Mouse (Mus musculus): ENCODE measurements around the gene Mpzl1. TPM values are rescaled to one million over a fixed set of nuclear protein-coding genes. Genes with fewer than 3 reads are reported as not detected.

Mpzl1 gene
- total RNA-seq, 1 experiment = 60.1 TPM

- TF ChIP-seq MAFK (IDR thresholded peaks at IDR 0.05; ENCODE audit: insufficient read depth, low read depth, low read length) (no peak), HCFC1 (IDR thresholded peaks at IDR 0.05; ENCODE audit: borderline replicate concordance, insufficient read depth, low read length) (no peak), ZC3H11A (IDR thresholded peaks at IDR 0.05; ENCODE audit: borderline replicate concordance, low read depth, low read length) (no peak), ZNF384 (IDR thresholded peaks at IDR 0.05; ENCODE audit: low read depth, low read length) (no peak), CHD2 (IDR thresholded peaks at IDR 0.05; ENCODE audit: low read depth, low read length) (no peak)
- Histone ChIP-seq H3K4me1 (ENCODE audit: control insufficient read depth in 2 of 2, insufficient read depth in 2 of 2, low read length in 2 of 2, poor library complexity in 1 of 2) (peaks cover 3 to 13% of the 10 kb centered on the region in 2 experiments), H3K4me3 (ENCODE audit: insufficient read depth in 1 of 2, low read depth in 1 of 2, low read length in 2 of 2, poor library complexity in 1 of 2, severe bottlenecking in 1 of 2) (peak overlapping the region; percentile 90 to 95), H3K9me3 (ENCODE audit: control insufficient read depth, insufficient read depth, low read depth, low read length) (no peaks in the 10 kb centered on the region), H3K9ac (ENCODE audit: insufficient read depth, low read depth, low read length, poor library complexity, severe bottlenecking) (no peak overlapping the region), H3K36me3 (ENCODE audit: control insufficient read depth, insufficient read depth, low read length, poor library complexity, severe bottlenecking) (no peaks in the 10 kb centered on the region), H3K27ac (ENCODE audit: insufficient read depth, low read depth, low read length, poor library complexity, severe bottlenecking) (no peak overlapping the region)
- in situ Hi-C loops (cut with MboI; ENCODE audit: low sequenced_read_pairs in 2 of 2, unreplicated experiment in 2 of 2) = no loop called here
- DNase-seq (ENCODE audit: low read depth, low spot score) = no peak
Measured at GRCm38 (mm10) chr1:165633345-165633744, 993 bp downstream of the Mpzl1 start.

- TF ChIP-seq ZC3H11A (IDR thresholded peaks at IDR 0.05; ENCODE audit: borderline replicate concordance, low read depth, low read length) = no peak
- TF ChIP-seq MAFK (IDR thresholded peaks at IDR 0.05; ENCODE audit: insufficient read depth, low read depth, low read length) = no peak
- TF ChIP-seq CHD2 (IDR thresholded peaks at IDR 0.05; ENCODE audit: low read depth, low read length) = no peak
- TF ChIP-seq HCFC1 (IDR thresholded peaks at IDR 0.05; ENCODE audit: borderline replicate concordance, insufficient read depth, low read length) = no peak
- no peak for TF ChIP-seq ZNF384 (IDR thresholded peaks at IDR 0.05; ENCODE audit: low read depth, low read length)
- Histone ChIP-seq H3K4me1 (ENCODE audit: control insufficient read depth in 2 of 2, insufficient read depth in 2 of 2, low read length in 2 of 2, poor library complexity in 1 of 2) (peaks cover 3 to 10% of the 10 kb centered on the region in 2 experiments), H3K4me3 (ENCODE audit: insufficient read depth in 1 of 2, low read depth in 1 of 2, low read length in 2 of 2, poor library complexity in 1 of 2, severe bottlenecking in 1 of 2) (no peak overlapping the region), H3K36me3 (ENCODE audit: control insufficient read depth, insufficient read depth, low read length, poor library complexity, severe bottlenecking) (no peaks in the 10 kb centered on the region), H3K9ac (ENCODE audit: insufficient read depth, low read depth, low read length, poor library complexity, severe bottlenecking) (no peak overlapping the region), H3K9me3 (ENCODE audit: control insufficient read depth, insufficient read depth, low read depth, low read length) (no peaks in the 10 kb centered on the region), H3K27ac (ENCODE audit: insufficient read depth, low read depth, low read length, poor library complexity, severe bottlenecking) (no peak overlapping the region)
- in situ Hi-C loops (cut with MboI; ENCODE audit: low sequenced_read_pairs in 2 of 2, unreplicated experiment in 2 of 2) = no loop called here
- no peak for DNase-seq (ENCODE audit: low read depth, low spot score)
Measured at GRCm38 (mm10) chr1:165631136-165631535, 3.2 kb downstream of the Mpzl1 start.

GRCm38 (mm10) chr1:165629975-165630374 is 4.4 kb downstream of the Mpzl1 start:
- Histone ChIP-seq H3K4me1 (ENCODE audit: control insufficient read depth in 2 of 2, insufficient read depth in 2 of 2, low read length in 2 of 2, poor library complexity in 1 of 2) (peaks cover 3 to 8% of the 10 kb centered on the region in 2 experiments), H3K9ac (ENCODE audit: insufficient read depth, low read depth, low read length, poor library complexity, severe bottlenecking) (peak overlapping the region; percentile 54), H3K27ac (ENCODE audit: insufficient read depth, low read depth, low read length, poor library complexity, severe bottlenecking) (no peak overlapping the region), H3K36me3 (ENCODE audit: control insufficient read depth, insufficient read depth, low read length, poor library complexity, severe bottlenecking) (no peaks in the 10 kb centered on the region), H3K4me3 (ENCODE audit: insufficient read depth in 1 of 2, low read depth in 1 of 2, low read length in 2 of 2, poor library complexity in 1 of 2, severe bottlenecking in 1 of 2) (0 out of 4 replicates have a peak overlapping the region, but pooled peaks have one; percentile 11 to 18), H3K9me3 (ENCODE audit: control insufficient read depth, insufficient read depth, low read depth, low read length) (no peaks in the 10 kb centered on the region)
- TF ChIP-seq ZNF384 (IDR thresholded peaks at IDR 0.05; ENCODE audit: low read depth, low read length) (no peak), CHD2 (IDR thresholded peaks at IDR 0.05; ENCODE audit: low read depth, low read length) (no peak), HCFC1 (IDR thresholded peaks at IDR 0.05; ENCODE audit: borderline replicate concordance, insufficient read depth, low read length) (no peak), ZC3H11A (IDR thresholded peaks at IDR 0.05; ENCODE audit: borderline replicate concordance, low read depth, low read length) (no peak), MAFK (IDR thresholded peaks at IDR 0.05; ENCODE audit: insufficient read depth, low read depth, low read length) (no peak)
- no peak for DNase-seq (ENCODE audit: low read depth, low spot score)
- in situ Hi-C loops (cut with MboI; ENCODE audit: low sequenced_read_pairs in 2 of 2, unreplicated experiment in 2 of 2) = no loop called here

- in situ Hi-C loops (cut with MboI; ENCODE audit: low sequenced_read_pairs in 2 of 2, unreplicated experiment in 2 of 2) = no loop called here
- no peaks in the 10 kb centered on the region for H3K36me3 ChIP-seq (ENCODE audit: control insufficient read depth, insufficient read depth, low read length, poor library complexity, severe bottlenecking)
- no peak for DNase-seq (ENCODE audit: low read depth, low spot score)
- H3K9ac ChIP-seq (ENCODE audit: insufficient read depth, low read depth, low read length, poor library complexity, severe bottlenecking) = no peak overlapping the region
- TF ChIP-seq CHD2 (IDR thresholded peaks at IDR 0.05; ENCODE audit: low read depth, low read length) (no peak), HCFC1 (IDR thresholded peaks at IDR 0.05; ENCODE audit: borderline replicate concordance, insufficient read depth, low read length) (no peak), ZNF384 (IDR thresholded peaks at IDR 0.05; ENCODE audit: low read depth, low read length) (no peak), MAFK (IDR thresholded peaks at IDR 0.05; ENCODE audit: insufficient read depth, low read depth, low read length) (no peak), ZC3H11A (IDR thresholded peaks at IDR 0.05; ENCODE audit: borderline replicate concordance, low read depth, low read length) (no peak)
- H3K4me1 ChIP-seq (ENCODE audit: control insufficient read depth in 2 of 2, insufficient read depth in 2 of 2, low read length in 2 of 2, poor library complexity in 1 of 2) = peaks cover 3 to 8% of the 10 kb centered on the region in 2 experiments
- no peaks in the 10 kb centered on the region for H3K9me3 ChIP-seq (ENCODE audit: control insufficient read depth, insufficient read depth, low read depth, low read length)
- no peak overlapping the region for H3K27ac ChIP-seq (ENCODE audit: insufficient read depth, low read depth, low read length, poor library complexity, severe bottlenecking)
- H3K4me3 ChIP-seq (ENCODE audit: insufficient read depth in 1 of 2, low read depth in 1 of 2, low read length in 2 of 2, poor library complexity in 1 of 2, severe bottlenecking in 1 of 2) = no peak overlapping the region
Measured at GRCm38 (mm10) chr1:165628603-165629002, 5.7 kb downstream of the Mpzl1 start.

Data from ES-E14 (cell line).